Mouse (Mus musculus): ENCODE measurements around the gene Tlr4.

Gene Tlr4

GRCm38 (mm10) chr4:66894981-66895380 is 67.6 kb downstream of the Tlr4 start:
- in situ Hi-C loops (cut with MboI, MseI), result no loop called here

GRCm38 (mm10) chr4:66900126-66900525 is 72.7 kb downstream of the Tlr4 start:
- in situ Hi-C loops (cut with MboI, MseI), result no loop called here

DNA sequence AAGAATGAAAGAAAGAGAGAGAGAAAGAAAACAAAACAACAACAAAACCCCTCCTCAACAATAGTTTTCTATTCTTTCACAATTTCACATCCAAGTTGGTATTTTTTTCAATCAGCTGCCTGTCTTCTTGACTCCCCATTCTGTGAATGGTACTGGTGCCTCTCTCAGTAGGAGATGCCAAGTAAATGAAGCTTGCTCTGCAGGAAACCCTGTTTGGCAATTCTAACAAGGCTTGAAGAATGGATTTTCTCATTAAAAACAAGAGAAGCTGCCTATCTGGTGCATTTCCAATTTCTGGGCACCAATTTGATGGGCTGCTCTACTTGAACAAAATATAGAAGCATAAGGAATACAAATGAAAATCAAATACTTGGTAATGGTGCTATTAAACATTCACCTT is 74.1 kb downstream of the Tlr4 start:
- in situ Hi-C loops (cut with MboI, MseI), result no loop called here

DNA sequence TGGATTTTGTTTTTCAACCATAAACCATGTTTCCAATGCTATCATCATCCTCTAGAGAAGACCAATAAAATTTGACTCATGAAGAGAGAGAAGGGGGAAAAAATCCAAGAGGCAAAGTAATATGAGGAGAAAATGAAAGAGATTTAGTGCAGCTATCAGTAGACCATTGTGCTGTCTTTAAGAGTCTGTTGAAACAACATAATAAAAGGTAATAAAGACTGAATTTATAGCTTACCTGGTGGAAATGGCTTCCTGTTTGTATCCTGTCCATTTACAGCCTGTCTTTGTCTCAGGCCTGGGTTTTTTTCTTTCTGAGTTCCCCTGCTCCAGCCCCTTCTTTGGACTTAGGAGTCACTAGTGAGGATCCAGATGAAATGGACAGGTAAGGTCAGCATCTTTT is 81.0 kb downstream of the Tlr4 start:
- in situ Hi-C loops (cut with MboI, MseI), result no loop called here

DNA sequence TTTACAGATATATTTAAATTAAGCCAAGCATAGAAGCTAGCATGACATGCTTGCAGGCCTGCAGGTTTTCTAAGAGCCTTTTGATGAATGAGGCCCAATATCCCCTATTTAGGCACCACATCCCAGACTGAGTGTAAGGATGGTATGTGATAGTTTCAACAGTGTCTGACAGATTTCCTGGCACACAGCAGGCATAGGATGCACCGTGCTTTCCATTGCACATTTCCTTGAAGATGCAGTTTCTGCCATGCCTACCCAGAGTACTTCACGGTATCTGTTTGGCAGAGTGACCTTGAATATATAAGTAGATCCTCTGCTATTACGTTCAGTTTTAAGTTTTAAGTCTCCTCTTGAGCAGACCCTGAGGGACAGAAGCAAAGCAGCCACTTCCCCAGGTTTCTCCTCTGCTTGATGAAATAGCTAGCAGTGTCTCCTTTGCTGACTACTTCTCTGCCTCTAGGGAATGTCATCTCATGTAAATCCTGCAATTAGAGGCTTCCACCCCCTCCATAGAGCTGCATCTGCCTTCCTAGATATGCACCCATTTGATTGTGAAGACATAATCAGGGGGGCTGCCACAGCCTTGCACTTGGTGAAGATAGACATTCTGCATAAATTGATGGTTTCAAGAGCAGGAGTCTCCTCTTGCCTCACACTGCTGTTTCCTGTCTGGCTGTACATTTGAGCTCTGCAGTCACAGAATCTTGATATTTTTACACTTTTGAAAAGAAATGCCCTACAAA is 92.4 kb downstream of the Tlr4 start:
- in situ Hi-C loops (cut with MboI, MseI), result no loop called here

DNA sequence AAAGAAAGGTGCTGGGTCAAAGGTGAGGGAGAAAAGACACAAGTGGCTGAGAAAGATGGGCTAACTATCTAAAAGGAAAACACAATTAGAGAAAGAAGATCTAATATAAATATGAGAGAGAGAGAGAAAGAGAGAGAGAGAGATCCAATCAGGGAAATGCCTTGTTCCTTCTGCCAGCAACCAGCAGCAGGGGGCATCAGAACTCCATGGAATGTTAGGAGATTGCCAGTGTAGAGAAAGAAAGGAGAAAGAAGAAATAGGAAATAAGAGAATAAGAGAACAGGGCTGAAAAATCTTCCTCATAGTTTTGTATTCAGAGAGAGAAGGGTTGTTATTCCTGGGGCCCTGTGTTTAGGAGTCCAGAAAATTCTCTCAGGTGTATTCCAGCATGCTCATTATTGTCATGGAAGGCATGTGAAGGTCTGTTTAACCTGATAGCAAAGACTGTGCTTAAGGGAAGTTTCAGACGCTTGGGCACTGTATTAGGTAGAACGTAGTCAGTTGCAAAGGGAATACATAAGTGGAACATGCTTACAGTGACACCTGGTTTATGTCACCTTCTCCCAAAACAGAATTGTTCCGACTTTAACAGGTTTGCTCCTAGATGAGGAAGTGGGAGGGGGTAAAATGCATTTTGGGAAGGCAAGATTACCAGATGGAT is 96.4 kb downstream of the Tlr4 start:
- in situ Hi-C loops (cut with MboI, MseI), result no loop called here

- in situ Hi-C loops (cut with MboI, MseI), result no loop called here
These were observed 98.7 kb downstream of the Tlr4 start for GRCm38 (mm10) chr4:66926066-66926465.

DNA sequence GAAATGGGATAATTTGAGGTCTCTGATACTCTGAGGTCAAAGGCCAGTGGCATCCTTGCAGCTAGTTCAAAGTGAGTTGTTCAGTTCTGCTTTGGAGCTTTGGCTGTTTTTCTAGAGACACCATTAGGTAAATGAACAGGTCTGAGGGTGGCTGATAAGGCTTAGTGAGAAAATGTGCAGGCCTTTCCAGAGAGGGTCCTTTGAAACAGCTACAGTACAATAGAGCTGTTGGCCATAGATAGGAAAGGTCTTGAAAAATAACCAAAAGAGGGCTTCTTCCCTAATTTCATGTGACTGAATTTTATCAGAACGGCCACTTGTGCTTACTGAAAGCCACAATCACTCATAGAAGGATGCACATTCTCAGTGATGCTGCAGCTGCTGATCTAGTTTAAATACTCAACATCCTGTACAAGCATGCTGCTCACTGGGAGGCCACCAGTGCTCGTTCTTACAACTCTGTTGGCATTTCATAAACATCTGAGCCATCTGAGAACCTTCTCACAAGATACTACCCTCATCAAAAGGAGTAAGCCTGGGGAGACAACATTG is 100.2 kb downstream of the Tlr4 start:
- in situ Hi-C loops (cut with MboI, MseI), result no loop called here

GRCm38 (mm10) chr4:66938489-66939061 is 111.2 kb downstream of the Tlr4 start:
- in situ Hi-C loops (cut with MboI, MseI), result no loop called here

- in situ Hi-C loops (cut with MboI, MseI), result loop anchor here in 1 of 2 experiments (10.0 kb wide), 1 partner anchor 1913 kb away; no protein-coding TSS in a partner anchor
These were observed 114.5 kb downstream of the Tlr4 start for GRCm38 (mm10) chr4:66941894-66942293.

- in situ Hi-C loops (cut with MboI, MseI), result loop anchor here in 1 of 2 experiments (10.0 kb wide), 1 partner anchor 1911 kb away; no protein-coding TSS in a partner anchor
These were observed 116.3 kb downstream of the Tlr4 start for GRCm38 (mm10) chr4:66943699-66944098.

DNA sequence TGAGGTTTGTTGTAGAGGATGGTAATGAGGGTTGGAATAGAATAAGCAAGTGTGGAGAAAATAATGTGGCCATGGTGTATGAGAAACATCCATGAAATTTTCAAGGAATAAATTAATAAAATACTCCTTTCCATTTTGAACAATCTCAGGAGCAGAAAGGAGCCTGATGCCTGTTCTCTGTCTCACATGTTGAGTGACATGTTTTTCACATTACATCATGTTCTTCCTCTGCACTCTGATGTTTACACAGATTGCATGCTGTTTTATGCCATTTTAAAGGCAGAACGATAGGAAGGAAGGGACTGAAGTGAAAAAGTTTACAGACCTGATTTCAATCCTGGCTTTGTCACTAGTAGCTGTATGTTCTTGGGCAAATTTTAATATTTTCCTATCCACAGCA is 120.3 kb downstream of the Tlr4 start:
- in situ Hi-C loops (cut with MboI, MseI), result loop anchor here in 1 of 2 experiments (10.0 kb wide), 1 partner anchor 1907 kb away; no protein-coding TSS in a partner anchor

GRCm38 (mm10) chr4:66974918-66975317 is 147.5 kb downstream of the Tlr4 start:
- in situ Hi-C loops (cut with MboI, MseI), result no loop called here
